Mouse (Mus musculus) cerebellum, postnatal 25 days (tissue): Measurements from ENCODE around the gene Tcp11l1.

Experiments used
- DNase-seq, 2 experiments: peaks; one replicate each; pipeline ENCODE4 v3.0.0; 2021; ENCODE audit warnings: mixed read lengths in 2 of 2

Tcp11l1 gene

DNA sequence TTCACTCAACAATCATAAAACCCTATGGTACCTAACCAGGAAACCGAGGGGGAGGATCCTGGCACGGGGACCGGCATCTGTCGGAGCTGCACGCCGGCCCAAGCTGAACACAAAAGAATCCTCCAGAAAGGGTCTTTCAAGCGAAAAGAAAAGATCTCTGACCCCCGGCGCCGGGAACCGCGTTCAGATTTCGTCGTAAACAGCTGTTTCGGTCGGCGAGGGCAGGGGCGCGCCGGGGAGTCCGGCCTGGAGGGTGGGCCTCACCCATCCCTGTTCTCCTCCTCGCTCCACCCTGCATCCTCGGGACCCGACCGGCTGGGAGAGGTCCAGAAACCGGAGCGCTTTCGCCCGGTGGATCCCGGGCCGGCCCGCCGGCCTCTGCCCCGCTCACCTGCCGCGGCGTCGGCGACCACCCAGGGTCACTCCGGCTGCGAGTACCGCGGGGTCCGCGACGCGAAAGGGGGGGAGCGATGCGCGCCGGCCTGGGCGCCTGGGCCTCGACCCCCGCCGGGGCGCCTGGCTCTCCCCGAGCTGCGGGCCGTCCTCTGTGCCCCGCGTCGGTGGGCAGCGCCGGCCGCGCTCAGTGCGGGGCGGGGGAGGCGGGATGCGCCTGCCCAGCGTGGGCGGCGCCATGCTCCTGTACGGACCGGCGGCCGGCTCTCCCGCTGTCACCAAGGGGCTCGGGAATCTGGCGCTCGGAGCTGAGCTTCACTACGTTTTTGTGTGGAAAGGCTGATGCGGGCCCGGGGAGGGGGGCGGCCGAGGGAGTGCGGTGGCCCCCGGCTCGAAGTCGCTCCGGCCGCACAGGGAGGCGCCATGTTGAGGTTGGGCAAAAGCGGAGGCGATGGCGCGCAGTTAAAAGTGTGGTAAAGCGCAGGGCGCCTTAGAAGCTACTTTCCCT, at the start of gene Tcp11l1:
Tcp11l1 (minus strand) TSS at position 585 of the 901 bp plus-strand sequence.
- peak; percentile 85 for DNase-seq

DNA sequence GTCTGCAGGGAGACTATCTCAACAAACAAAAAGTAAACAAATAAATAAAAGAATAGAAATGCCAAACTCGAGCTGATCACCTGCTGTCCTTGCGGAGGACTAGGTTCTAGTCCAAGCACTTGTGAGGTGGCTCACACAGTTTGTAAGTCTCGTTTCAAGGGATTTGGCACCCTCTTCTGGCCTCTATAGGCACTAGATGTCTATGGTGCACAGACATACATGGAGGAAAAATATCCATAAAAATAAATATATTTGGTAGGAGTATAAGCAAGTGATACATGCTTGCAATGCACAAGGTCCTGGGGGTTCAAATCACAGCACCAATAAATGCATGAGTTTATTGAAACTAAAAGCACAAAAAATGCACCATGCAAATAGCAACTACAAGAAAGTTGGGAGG, 38.6 kb upstream of the Tcp11l1 start:
- DNase-seq, result peak in 1 of 2 experiments; percentile 13

DNA sequence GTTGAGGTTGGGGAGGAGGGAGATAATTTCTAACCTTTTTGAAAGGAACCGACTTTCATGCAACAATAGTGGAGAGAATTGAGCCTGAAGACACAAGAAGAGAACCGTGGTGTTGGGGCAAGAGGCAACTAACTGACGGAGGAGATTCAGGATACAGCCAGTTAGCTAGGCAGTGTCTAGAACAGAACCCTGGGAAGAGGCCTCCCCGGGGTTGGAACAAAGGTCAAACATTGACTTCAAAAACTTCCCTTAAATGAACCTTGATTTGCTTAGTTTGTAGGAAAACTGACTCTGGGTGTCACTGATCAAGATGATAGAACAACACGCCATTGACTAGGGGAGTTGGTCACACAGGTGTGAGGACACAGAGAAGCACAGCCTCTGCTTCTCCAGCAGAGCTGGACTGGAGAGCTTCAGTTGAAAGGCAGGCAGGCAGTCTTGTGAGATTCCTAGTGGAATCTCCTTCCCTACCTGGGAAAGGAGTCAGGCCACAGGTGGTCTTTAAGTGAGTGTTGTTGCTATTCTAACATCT, 36.7 kb upstream of the Tcp11l1 start:
- no peak for DNase-seq

- DNase-seq, result no peak
Measured at GRCm38 (mm10) chr2:104746251-104746650, 34.3 kb upstream of the Tcp11l1 start.

- DNase-seq, result no peak
Measured at GRCm38 (mm10) chr2:104743971-104744370, 32.0 kb upstream of the Tcp11l1 start.

DNA sequence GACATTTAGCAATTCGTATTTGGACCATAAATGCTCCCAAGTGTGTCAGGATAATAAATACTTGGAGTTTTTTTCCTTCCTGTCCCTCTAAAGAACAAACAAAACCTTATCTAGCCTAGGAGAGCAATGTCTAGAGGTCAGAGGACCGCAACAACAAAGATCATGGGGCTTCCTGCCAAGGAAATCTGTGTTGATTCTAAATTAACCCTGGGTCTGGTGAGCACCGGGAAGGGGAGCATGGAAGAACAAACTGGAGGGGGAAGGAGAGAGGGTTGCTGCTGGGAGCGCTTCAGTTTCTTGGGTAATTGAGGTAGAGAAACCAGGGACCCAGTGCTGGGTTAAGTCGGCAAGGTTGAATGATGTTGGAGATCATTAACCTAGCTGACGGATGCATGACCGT, 31.2 kb upstream of the Tcp11l1 start:
- DNase-seq, result no peak

- peak; percentile 86 to 91 for DNase-seq
Measured at GRCm38 (mm10) chr2:104742741-104743064, 30.7 kb upstream of the Tcp11l1 start, which contains the start of gene Depdc7. TSS of gene Depdc7 (minus strand) at chr2:104742878.

GRCm38 (mm10) chr2:104741896-104742740, 30.1 kb upstream of the Tcp11l1 start:
- no peak for DNase-seq

- no peak for DNase-seq
Measured at GRCm38 (mm10) chr2:104741015-104741758, 29.2 kb upstream of the Tcp11l1 start.

- DNase-seq, result no peak
Measured at GRCm38 (mm10) chr2:104740248-104740949, 28.4 kb upstream of the Tcp11l1 start.

- no peak for DNase-seq
Measured at GRCm38 (mm10) chr2:104739691-104740090, 27.7 kb upstream of the Tcp11l1 start.

GRCm38 (mm10) chr2:104736241-104736640, 24.3 kb upstream of the Tcp11l1 start:
- no peak for DNase-seq

DNA sequence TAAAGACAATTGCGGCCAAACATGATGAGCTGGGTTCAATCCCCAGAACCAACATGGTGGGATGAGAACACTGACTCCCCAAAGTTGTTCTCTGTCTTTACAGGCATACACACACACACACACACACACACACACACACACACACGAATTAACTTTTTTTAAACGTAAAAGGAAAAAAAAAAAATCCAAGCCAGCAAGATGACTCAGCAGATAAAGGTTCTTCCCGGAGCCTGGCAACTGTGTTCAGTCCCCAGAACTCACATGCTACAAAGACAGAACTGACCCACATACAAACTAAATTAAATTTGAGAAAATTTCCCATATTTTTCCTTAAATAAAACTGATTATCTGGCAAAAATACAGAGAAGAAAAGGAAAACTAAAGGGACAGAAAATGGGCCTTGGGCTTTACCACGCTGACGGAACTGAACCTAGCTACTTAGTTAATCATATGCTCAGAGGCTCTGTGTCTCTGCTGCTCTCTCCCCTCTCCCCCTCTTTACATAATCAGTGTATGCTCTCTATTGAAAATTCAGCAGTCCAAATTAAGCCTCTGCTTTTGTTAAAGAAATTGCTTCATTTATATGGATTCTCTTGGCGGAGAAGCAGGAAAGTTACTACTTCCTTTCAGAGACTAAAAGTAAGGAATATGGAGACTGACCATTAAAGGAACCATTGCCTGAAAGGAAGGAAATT, 20.7 kb upstream of the Tcp11l1 start:
- DNase-seq, result no peak

GRCm38 (mm10) chr2:104732033-104732444, 20.1 kb upstream of the Tcp11l1 start:
- DNase-seq, result no peak

DNA sequence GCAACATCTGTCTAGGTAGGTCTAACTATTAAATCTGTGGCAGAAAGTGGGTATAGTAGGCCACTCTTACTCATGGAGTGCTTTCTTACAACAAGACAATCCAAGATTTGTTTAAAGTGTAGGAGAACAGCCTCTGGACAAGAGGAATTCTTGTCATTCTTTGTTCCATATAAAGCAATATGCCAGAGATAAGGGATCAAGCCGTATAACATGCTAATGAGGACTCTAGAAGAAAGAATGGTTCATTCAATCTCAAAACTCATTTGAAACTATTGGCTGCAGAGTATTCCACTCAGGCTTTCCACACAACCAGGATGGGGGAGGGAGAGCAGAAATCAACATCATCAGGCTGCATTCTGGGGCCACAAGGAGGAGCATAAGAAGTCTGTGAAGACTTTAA, 15.4 kb upstream of the Tcp11l1 start:
- DNase-seq, result no peak

DNA sequence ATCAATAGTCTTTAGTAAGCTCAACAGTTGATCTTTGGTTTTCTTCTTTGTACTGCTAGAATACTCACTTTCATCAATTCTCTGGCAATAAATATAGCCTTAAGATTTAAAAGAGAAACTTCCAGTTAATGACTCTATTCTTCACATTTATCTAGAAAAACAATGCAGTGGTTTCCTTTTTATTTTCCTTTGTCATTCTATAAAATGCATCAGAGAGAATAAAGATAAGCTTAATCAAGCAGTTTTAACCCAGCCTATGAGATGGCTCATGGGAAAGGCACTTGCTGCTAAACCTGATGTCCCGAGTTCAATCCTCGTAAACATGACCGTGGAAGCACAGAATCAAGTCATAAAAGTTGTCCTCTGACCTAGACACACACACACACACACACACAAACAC, 10.1 kb upstream of the Tcp11l1 start:
- DNase-seq, result no peak

DNA sequence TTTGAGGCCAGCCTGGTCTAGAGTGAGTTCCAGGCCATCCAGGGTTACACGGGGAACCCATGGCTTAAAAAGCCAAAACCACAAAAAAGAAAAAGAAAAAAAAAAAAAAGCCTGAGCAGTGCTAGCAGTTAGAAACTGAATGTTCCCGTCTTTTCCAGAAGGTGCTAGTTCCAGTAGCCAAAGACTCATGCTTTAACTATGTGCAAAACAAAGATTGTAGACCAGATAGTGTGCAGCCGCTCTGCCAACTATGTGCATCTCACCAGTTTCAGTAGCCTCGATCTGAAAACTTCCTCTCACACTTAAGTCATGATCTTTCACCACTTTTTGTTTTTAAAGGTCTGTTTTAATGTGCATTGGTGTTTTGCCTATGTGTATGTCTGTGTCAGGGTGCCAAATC, 5.9 kb upstream of the Tcp11l1 start:
- DNase-seq, result no peak

- no peak for DNase-seq
Measured at GRCm38 (mm10) chr2:104717231-104717735, 5.3 kb upstream of the Tcp11l1 start.

DNA sequence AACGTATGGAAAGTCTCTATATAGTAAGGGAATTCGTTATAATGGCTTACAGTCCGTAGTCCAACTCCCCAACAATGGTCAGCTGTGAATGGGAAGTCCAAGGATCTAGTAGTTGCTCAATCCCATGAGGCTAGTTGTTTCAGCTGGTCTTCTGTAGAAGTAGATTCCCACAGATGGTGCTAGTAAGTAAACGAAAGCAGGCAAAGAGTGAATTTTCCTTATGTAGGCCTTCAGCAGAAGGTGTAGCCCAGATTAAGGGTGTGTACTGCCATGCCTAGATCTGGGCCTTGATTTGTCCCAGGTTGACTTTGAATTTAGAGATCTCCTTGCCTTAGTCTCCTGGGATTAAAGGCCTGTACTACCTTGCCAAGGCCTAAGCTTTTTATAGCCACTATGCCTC, 4.3 kb upstream of the Tcp11l1 start, which contains the start of gene Pin1rt1:
Pin1rt1 (minus strand) TSS at position 101 of the 400 bp plus-strand sequence.
- DNase-seq, result no peak

- DNase-seq, result peak; percentile 76
Measured at GRCm38 (mm10) chr2:104714254-104714691, 2.3 kb upstream of the Tcp11l1 start.

DNA sequence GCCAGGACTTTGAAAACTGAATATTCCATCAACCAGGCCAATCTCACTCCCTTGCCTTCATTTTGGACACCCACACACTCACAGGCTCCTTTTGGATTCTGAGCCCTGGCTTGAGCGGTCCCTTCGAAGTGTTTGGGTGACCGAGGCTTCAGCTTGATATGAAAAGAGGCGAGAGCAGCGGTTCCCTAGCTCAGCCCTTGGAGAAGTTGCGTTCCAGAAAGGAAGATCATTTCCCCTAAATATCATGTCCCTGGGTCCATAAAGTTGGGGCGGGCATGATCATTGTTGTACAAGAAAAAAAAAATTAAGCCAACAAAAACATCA, 479 bp upstream of the Tcp11l1 start:
- DNase-seq, result no peak
